Mouse (Mus musculus) CH12.LX (cell line): ENCODE measurements at regions not wholly inside any gene's neighbourhood (a gene's known extent, or its start where the extent isn't known, plus 50 kb on each side); places are given as distances from the start of the nearest gene placed in this dataset.

Source experiments
- DNase-seq: peaks from one replicate; pipeline ENCODE4 v3.0.0-alpha.2; 2013; ENCODE audit errors: extremely low read depth
- H3K27ac ChIP-seq: 2 replicates; pipeline ENCODE4 v1.5.1; 2012; ENCODE audit warnings: low read depth, mild to moderate bottlenecking, control low read depth, moderate library complexity; ENCODE audit not compliant: insufficient read depth
- H3K27me3 ChIP-seq: replicated peaks from 2 replicates; pipeline ENCODE3; 2012; ENCODE audit warnings: inconsistent platforms
- H3K36me3 ChIP-seq, 2 experiments: replicated peaks in 1 of 2; 2 replicates each; pipeline versions ENCODE3 to v1.6.1; 2012; ENCODE audit warnings: inconsistent platforms in 1 of 2, low read length in 1 of 2, mild to moderate bottlenecking in 1 of 2, mixed read lengths in 1 of 2, moderate library complexity in 1 of 2; ENCODE audit not compliant: control insufficient read depth in 1 of 2, insufficient read depth in 1 of 2
- H3K4me1 ChIP-seq, 2 experiments: 2 replicates each; pipeline ENCODE4 v1.6.1; 2012; ENCODE audit warnings: inconsistent platforms in 1 of 2, moderate library complexity in 1 of 2; ENCODE audit not compliant: insufficient read depth in 2 of 2, control insufficient read depth in 1 of 2
- H3K4me2 ChIP-seq: 2 replicates; pipeline ENCODE4 v1.6.1; 2012; ENCODE audit warnings: low read depth, mild to moderate bottlenecking, control low read depth; ENCODE audit not compliant: poor library complexity, insufficient read depth, severe bottlenecking
- H3K4me3 ChIP-seq, 3 experiments: fragments of 150-350 bp in 1 of 3; sonication (generic) in 1 of 3; replicated peaks in 1 of 3; 2 replicates each; pipeline versions ENCODE3 to v1.5.1; 2011 to 2012; ENCODE audit warnings: low read depth in 2 of 3, low read length in 2 of 3, mild to moderate bottlenecking in 2 of 3, moderate library complexity in 2 of 3, control low read depth in 1 of 3, improper control_type of control experiment in 1 of 3, inconsistent platforms in 1 of 3, mixed read lengths in 1 of 3; ENCODE audit not compliant: poor library complexity in 1 of 3
- H3K79me2 ChIP-seq: replicated peaks from 2 replicates; pipeline ENCODE4 v1.6.1; 2012; ENCODE audit warnings: mild to moderate bottlenecking, moderate library complexity; ENCODE audit not compliant: control insufficient read depth, poor library complexity, insufficient read depth, severe bottlenecking; ENCODE audit errors: extremely low read depth
- H3K9ac ChIP-seq: 2 replicates; pipeline ENCODE4 v1.6.1; 2012; ENCODE audit warnings: low read depth, mild to moderate bottlenecking, control low read depth, moderate library complexity; ENCODE audit not compliant: insufficient read depth
- H3K9me3 ChIP-seq: replicated peaks from 2 replicates; pipeline ENCODE3; 2012; ENCODE audit warnings: low read length, inconsistent platforms, mixed read lengths
- BHLHE40 ChIP-seq: IDR thresholded peaks from 2 replicates; pipeline ENCODE4 v1.6.1; 2011; ENCODE audit warnings: mild to moderate bottlenecking, low read depth, low read length, improper control_type of control experiment
- CHD1 ChIP-seq: IDR thresholded peaks from 2 replicates; pipeline ENCODE4 v1.6.1; 2012; ENCODE audit warnings: low read depth, low read length, improper control_type of control experiment, inconsistent platforms
- ELF1 ChIP-seq: IDR thresholded peaks from 2 replicates; pipeline ENCODE4 v1.6.1; 2014; ENCODE audit warnings: low read depth, mild to moderate bottlenecking, inconsistent platforms, low read length, improper control_type of control experiment
- ETS1 ChIP-seq: conservative IDR thresholded peaks from 2 replicates; pipeline ENCODE4 v1.6.1; 2012; ENCODE audit warnings: low read depth, mild to moderate bottlenecking, inconsistent platforms, low read length, improper control_type of control experiment, moderate library complexity
- GABPA ChIP-seq: IDR thresholded peaks from 2 replicates; pipeline ENCODE4 v1.6.1; 2012; ENCODE audit warnings: low read depth, low read length, improper control_type of control experiment, inconsistent platforms; ENCODE audit not compliant: insufficient replicate concordance
- HCFC1 ChIP-seq: IDR thresholded peaks from 2 replicates; pipeline ENCODE4 v1.6.1; 2012; ENCODE audit warnings: low read depth, mild to moderate bottlenecking, inconsistent platforms, low read length, improper control_type of control experiment
- MAFK ChIP-seq: IDR thresholded peaks from 2 replicates; pipeline ENCODE4 v1.6.1; 2011; ENCODE audit warnings: low read length, improper control_type of control experiment; ENCODE audit not compliant: insufficient replicate concordance
- MAZ ChIP-seq: IDR thresholded peaks from 2 replicates; pipeline ENCODE4 v1.6.1; 2012; ENCODE audit warnings: low read depth, mild to moderate bottlenecking, inconsistent platforms, low read length, improper control_type of control experiment, moderate library complexity
- MEF2A ChIP-seq: IDR thresholded peaks from 2 replicates; pipeline ENCODE4 v1.6.1; 2014; ENCODE audit warnings: low read depth, mild to moderate bottlenecking, inconsistent platforms, low read length, improper control_type of control experiment, borderline replicate concordance
- MXI1 ChIP-seq: IDR thresholded peaks from 2 replicates; pipeline ENCODE4 v1.6.1; 2011; ENCODE audit warnings: mild to moderate bottlenecking, low read depth, low read length, improper control_type of control experiment
- NELFE ChIP-seq: IDR thresholded peaks from 2 replicates; pipeline ENCODE4 v1.6.1; 2011; ENCODE audit warnings: low read depth, low read length, improper control_type of control experiment
- NRF1 ChIP-seq: IDR thresholded peaks from 2 replicates; pipeline ENCODE4 v1.6.1; 2014; ENCODE audit warnings: low read depth, mild to moderate bottlenecking, inconsistent platforms, low read length, improper control_type of control experiment, moderate library complexity
- PAX5 ChIP-seq: IDR thresholded peaks from 2 replicates; pipeline ENCODE4 v1.6.1; 2012; ENCODE audit warnings: low read length, inconsistent platforms, mixed read lengths
- POLR2A ChIP-seq: IDR thresholded peaks from 2 replicates; pipeline ENCODE4 v1.6.1; 2011; ENCODE audit warnings: low read depth, mild to moderate bottlenecking, improper control_type of control experiment, low read length
- POLR2AphosphoS2 ChIP-seq: IDR thresholded peaks from 2 replicates; pipeline ENCODE4 v1.6.1; 2011; ENCODE audit warnings: low read depth, low read length, improper control_type of control experiment
- RAD21 ChIP-seq: IDR thresholded peaks from 2 replicates; pipeline ENCODE4 v1.6.1; 2011; ENCODE audit warnings: low read depth, mild to moderate bottlenecking, low read length, improper control_type of control experiment, moderate library complexity
- RCOR1 ChIP-seq: conservative IDR thresholded peaks from 2 replicates; pipeline ENCODE4 v1.6.1; 2012; ENCODE audit warnings: low read depth, mild to moderate bottlenecking, inconsistent platforms, low read length, improper control_type of control experiment
- SIN3A ChIP-seq: IDR thresholded peaks from 2 replicates; pipeline ENCODE4 v1.6.1; 2012; ENCODE audit warnings: low read length, improper control_type of control experiment, inconsistent platforms
- SMC3 ChIP-seq: IDR thresholded peaks from 2 replicates; pipeline ENCODE4 v1.6.1; 2011; ENCODE audit warnings: low read depth, low read length, improper control_type of control experiment
- TBP ChIP-seq: conservative IDR thresholded peaks from 2 replicates; pipeline ENCODE4 v1.6.1; 2011; ENCODE audit warnings: low read depth, low read length, improper control_type of control experiment
- UBTF ChIP-seq: IDR thresholded peaks from 2 replicates; pipeline ENCODE4 v1.6.1; 2012; ENCODE audit warnings: low read depth, mild to moderate bottlenecking, inconsistent platforms, low read length, improper control_type of control experiment, moderate library complexity
- USF1 ChIP-seq: IDR thresholded peaks from 2 replicates; pipeline ENCODE4 v1.6.1; 2014; ENCODE audit warnings: low read depth, mild to moderate bottlenecking, inconsistent platforms, low read length, improper control_type of control experiment
- USF2 ChIP-seq: conservative IDR thresholded peaks from 2 replicates; pipeline ENCODE4 v1.6.1; 2011; ENCODE audit warnings: low read depth, low read length, improper control_type of control experiment
- ZC3H11A ChIP-seq: IDR thresholded peaks from 2 replicates; pipeline ENCODE4 v1.6.1; 2012; ENCODE audit warnings: low read depth, mild to moderate bottlenecking, inconsistent platforms, low read length, improper control_type of control experiment
- ZMIZ1 ChIP-seq: IDR thresholded peaks from 2 replicates; pipeline ENCODE4 v1.6.1; 2012; ENCODE audit warnings: low read depth, mild to moderate bottlenecking, inconsistent platforms, low read length, improper control_type of control experiment
- dilution Hi-C: fragments of 300-500 bp; cut with MboI; formaldehyde crosslinking; loops from 2 replicates; pipeline ENCODE4 v1.14.3; 2020; ENCODE audit warnings: low sequenced_read_pairs; ENCODE audit not compliant: extremely low pct_unique_long_range_greater_than_20kb, extremely low pct_ligation_motif_present
- in situ Hi-C: fragments of 300-500 bp; cut with MboI; formaldehyde crosslinking; loops from 3 replicates; pipeline ENCODE4 v1.14.3; 2019; ENCODE audit warnings: low sequenced_read_pairs, low pct_ligation_motif_present, low pct_unique_long_range_greater_than_20kb, mixed read lengths

DNA sequence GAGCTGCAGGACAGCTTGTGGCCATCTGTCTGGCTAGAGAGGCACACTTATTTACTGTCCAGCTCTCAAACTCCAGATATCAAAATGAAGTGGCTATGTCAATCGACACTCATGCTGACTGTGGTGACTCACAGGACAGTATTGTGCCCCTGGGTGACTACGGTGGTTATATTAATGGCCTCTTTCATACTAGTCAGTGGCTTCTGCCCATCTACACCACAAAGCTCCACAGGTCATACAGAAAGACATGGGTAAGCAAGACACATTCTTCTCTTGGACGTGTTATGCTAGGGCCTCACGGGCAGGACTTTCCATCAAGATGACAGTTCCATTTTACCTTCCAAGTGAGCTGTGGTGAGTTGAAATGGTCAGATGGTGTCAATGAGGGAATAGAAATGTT lies 113.7 kb upstream of the Gas1 start:
- no peak overlapping the region for H3K4me3 ChIP-seq
- H3K27ac ChIP-seq, result no peak overlapping the region
- peaks cover 70% of the 10 kb centered on the region for H3K9me3 ChIP-seq
- dilution Hi-C loops, result no loop called here
- no peaks in the 10 kb centered on the region for H3K36me3 ChIP-seq
- no peaks in the 10 kb centered on the region for H3K27me3 ChIP-seq
- H3K9ac ChIP-seq, result no peak overlapping the region
- H3K4me1 ChIP-seq, result no peaks in the 10 kb centered on the region
- no peaks in the 10 kb centered on the region for H3K79me2 ChIP-seq
- in situ Hi-C loops, result no loop called here
- H3K4me2 ChIP-seq, result no peak overlapping the region
- no peak for DNase-seq
- TF ChIP-seq SIN3A, result no peak
- no peak for TF ChIP-seq NRF1
- no peak for TF ChIP-seq NELFE
- no peak for TF ChIP-seq PAX5
- no peak for TF ChIP-seq MEF2A
- no peak for TF ChIP-seq BHLHE40
- no peak for TF ChIP-seq MXI1
- TF ChIP-seq ETS1, result no peak
- TF ChIP-seq RCOR1, result no peak
- no peak for TF ChIP-seq CHD1
- TF ChIP-seq HCFC1, result no peak
- no peak for TF ChIP-seq POLR2AphosphoS2
- TF ChIP-seq ZC3H11A, result no peak
- TF ChIP-seq MAFK, result no peak
- no peak for TF ChIP-seq SMC3
- TF ChIP-seq POLR2A, result no peak
- no peak for TF ChIP-seq USF2
- TF ChIP-seq RAD21, result no peak
- TF ChIP-seq UBTF, result no peak
- no peak for TF ChIP-seq MAZ

DNA sequence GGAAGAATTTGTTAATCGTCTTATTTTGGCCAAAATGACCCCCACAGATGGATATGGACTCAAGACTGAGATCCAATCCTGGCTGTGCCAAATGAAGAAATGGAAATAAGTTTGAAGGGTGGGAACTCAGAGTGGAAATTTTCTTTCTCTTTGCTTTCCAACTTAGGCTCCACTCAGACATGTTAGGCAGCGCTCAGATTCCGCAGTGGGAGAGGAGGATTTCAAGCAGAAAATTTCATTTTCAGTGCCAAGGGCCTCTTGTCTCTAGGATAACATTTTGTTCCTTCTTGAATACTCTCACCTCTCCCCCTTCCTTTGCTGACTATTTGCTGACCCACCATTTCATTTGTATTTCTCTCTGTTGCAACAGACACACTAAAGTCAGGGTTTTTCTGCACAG lies 114.2 kb upstream of the Gas1 start:
- Histone ChIP-seq H3K27me3 (no peaks in the 10 kb centered on the region), H3K9ac (no peak overlapping the region), H3K36me3 (no peaks in the 10 kb centered on the region), H3K4me1 (no peaks in the 10 kb centered on the region), H3K27ac (no peak overlapping the region), H3K79me2 (no peaks in the 10 kb centered on the region), H3K4me3 (no peak overlapping the region), H3K4me2 (no peak overlapping the region), H3K9me3 (peaks cover 71% of the 10 kb centered on the region)
- dilution Hi-C loops (no loop called here), in situ Hi-C loops (no loop called here)
- no peak for DNase-seq
- TF ChIP-seq PAX5 (no peak), POLR2A (no peak), MXI1 (no peak), POLR2AphosphoS2 (no peak), USF1 (no peak), UBTF (no peak), BHLHE40 (no peak), HCFC1 (no peak), RAD21 (no peak), TBP (no peak), NELFE (no peak), GABPA (no peak), CHD1 (no peak), ZMIZ1 (no peak), ELF1 (no peak)
